Mouse (Mus musculus): ENCODE data around the gene Pdcd6ip.
"Not testable (repeated sequence)": the region's sequence is repeated elsewhere in the genome, so short reads cannot be mapped to it uniquely, and the experiment has no call there.

Pdcd6ip gene

GRCm38 (mm10) chr9:113687461-113687860 is 20.6 kb downstream of the Pdcd6ip start:
- no peak for DNase-seq

GRCm38 (mm10) chr9:113673721-113674120 is 34.3 kb downstream of the Pdcd6ip start:
- DNase-seq: no peak

- DNase-seq: no peak
Observed at GRCm38 (mm10) chr9:113672352-113672751, 35.7 kb downstream of the Pdcd6ip start.

DNA sequence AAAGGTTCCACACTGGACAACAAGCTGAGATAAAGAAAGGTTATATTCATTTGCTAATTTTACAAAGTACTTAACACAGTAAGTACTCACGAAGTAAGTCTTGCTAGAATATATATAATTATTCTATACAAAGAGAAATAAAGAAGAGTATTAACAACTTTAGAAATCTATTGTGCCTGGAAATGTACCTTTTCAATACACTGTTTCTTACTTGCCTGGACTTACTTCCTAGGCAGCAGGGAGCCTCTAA is 37.3 kb downstream of the Pdcd6ip start:
- DNase-seq: no peak

GRCm38 (mm10) chr9:113670105-113670856 is 37.8 kb downstream of the Pdcd6ip start:
- no peak for DNase-seq

GRCm38 (mm10) chr9:113663476-113663875 is 44.6 kb downstream of the Pdcd6ip start:
- DNase-seq: no peak

- DNase-seq: no peak
Observed at GRCm38 (mm10) chr9:113657837-113658236, 50.2 kb downstream of the Pdcd6ip start.

DNA sequence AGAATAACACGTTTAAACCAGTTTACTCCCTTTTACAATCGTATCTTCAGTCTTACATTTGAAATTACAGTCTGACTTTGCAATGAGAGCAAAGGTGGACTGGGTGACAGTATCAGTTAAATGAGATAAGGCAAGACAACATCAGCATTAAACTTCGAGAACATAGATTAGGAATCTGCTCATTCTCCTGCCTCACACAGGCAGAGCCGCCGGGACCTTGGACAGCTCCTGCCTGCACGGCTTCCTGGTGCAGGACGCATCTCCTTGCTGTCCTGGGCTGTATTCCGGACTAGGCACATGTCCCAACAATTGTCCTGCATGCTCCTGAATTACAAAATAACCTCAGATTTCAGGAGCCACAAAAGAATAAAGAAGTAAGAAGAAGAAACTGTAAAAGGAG is 54.5 kb downstream of the Pdcd6ip start:
- DNase-seq: no peak

DNA sequence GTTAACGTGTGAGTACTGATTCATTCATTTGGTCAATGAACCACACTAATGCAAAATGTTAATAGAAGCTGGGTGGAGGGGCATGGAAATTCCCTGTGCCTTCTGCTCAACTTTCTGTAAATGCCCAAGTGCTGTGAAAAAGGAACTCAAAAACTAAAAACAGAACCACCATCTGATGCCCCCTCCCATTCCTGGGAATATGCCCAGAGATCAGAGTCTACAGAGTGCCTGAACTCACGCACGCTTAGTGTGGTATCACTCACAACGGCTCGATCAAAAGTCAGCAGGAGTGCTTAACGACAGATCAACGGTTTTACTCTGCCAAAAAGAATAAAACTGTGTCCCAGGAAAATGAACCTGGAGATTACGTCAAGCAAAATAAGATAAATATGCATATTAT is 57.3 kb downstream of the Pdcd6ip start:
- DNase-seq: no peak

DNA sequence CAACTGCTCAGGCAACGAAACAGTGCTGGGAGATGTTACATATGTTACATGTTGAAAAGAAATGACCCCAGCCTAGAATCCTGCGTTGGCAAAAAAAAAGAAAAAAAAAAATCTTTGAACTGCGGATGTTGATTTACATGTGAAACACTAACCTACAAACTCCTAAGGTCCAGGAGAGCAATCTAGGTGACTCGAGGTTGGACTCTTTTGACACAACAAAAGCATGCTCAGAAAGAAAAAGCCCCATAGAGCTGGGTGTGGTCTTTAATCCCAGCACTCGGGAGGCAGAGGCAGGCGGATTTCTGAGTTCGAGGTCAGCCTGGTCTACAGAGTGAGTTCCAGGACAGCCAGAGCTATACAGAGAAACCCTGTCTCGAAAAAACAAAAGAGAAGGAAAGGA is 58.8 kb downstream of the Pdcd6ip start:
- not testable (repeated sequence) for DNase-seq

DNA sequence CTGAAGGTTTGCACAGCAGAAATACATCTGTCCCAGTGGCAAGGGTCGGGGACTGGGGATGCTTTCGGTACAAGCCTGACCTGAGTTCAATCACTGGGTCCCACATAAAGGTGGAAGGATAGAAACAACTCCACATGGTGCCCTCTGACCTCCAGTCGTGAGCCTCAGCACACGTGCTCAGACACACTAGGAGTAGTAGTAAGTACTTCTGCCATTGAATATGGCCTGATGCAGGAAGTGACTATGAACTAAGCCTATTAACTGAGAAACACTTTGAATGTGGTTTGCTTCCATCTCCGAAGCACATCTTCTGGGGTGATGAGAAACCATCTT is 62.3 kb downstream of the Pdcd6ip start:
- DNase-seq: no peak

GRCm38 (mm10) chr9:113645153-113645836 is 62.8 kb downstream of the Pdcd6ip start:
- DNase-seq: peak; percentile 71 to 81

DNA sequence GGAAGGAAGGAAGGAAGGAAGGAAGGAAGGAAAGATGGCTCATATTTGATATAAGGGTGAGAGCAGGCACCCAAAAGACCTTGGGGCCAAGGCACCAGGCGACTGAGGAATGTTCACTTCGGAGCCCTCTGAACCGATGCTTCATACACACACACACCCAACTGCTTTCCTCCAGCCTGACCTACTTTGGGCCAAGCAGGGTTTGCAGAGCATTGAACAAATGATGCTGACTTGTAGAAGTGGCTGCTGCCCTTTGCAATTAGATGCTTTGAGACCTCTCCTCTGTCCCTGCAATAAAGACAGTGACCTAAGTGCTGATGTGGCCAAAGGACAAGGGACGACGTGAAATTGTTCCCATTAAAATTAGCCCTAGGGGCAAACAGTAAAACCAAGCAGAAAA is 63.4 kb downstream of the Pdcd6ip start:
- peak in 1 of 2 experiments; percentile 28 for DNase-seq

- peak; percentile 64 to 75 for DNase-seq
Observed at GRCm38 (mm10) chr9:113644076-113644475, 64.0 kb downstream of the Pdcd6ip start.

DNA sequence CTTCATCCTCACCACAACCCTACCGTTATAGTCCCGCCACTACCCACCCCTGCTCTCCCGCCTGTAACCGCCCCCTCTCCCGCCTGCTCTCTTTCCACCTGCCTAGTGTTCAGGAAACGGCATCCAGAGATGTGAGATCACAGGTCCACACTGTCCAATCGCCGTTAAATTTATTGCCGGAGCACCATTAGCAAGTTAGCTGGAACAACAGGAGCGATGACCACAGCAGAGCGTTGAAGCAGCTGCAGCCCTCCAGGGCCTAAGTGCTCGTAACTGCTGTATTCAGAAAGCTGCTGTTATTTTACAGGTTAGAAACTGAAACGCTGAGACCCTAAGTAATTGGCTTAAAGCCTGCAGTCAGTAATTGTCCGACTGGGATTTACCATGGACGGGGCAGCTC is 64.4 kb downstream of the Pdcd6ip start:
- no peak for DNase-seq

GRCm38 (mm10) chr9:113634986-113635385 is 73.1 kb downstream of the Pdcd6ip start:
- no peak for DNase-seq

DNA sequence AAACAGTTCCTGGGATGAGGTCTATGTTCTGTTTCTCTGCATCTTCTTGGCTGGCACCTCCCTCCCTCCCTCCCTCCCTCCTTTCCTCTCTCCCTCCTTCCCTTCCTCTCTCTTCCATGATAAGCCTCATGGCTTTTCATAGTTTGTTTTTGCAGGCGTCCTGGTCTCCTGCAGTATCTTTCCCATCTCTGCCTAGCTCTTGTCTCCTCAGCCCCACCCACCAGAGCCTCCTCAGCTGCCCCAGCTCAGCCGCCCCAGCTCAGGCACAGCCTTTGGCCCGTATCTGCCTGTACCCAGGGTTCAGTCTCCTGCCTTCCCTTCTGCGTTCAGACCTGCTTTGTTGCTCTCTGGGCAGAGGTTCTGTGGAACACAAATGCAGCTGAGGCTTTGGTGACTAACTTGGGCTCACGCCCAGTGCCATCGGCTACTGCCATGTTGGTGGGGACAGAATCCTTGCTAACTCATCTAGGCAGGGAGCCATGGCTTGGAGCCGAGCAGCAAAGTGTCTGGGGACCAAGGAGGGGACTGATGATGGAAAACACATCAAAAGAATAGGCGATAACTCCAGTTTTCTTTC is 74.8 kb downstream of the Pdcd6ip start:
- DNase-seq: no peak

DNA sequence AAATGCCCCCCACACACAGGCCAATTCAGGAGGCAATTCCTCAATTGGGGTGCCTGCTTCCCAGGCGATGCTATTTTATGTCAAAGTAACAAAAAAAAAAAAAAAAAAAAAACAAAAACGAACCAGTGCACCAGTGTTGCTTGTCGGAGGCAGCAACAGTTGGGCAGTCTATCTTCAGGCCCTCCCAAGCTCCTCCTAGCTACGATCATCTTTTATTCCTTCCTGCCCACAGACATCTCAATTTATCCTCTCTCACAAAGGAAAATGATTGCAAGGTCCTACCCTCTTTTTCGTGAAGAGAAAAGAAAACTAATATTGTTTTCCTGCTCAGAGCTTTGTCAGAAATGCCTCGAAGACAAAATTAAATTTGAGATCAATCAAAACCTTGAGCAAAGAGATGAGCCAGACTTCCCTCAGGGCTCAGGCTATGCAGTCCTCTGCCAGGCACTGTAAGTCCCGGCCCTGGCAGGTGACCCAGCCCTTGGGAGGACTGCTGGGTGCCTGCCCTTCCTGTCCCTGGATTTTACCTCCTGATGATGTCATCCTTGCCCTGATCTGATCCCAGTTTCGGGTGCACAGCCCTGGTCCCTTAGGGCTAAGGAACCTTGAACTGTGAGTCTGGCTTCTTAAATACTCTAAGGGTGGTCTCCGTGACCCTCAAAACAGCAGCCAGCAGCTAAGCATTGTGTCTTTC is 75.6 kb downstream of the Pdcd6ip start:
- DNase-seq: peak in 1 of 2 experiments; percentile 18

DNA sequence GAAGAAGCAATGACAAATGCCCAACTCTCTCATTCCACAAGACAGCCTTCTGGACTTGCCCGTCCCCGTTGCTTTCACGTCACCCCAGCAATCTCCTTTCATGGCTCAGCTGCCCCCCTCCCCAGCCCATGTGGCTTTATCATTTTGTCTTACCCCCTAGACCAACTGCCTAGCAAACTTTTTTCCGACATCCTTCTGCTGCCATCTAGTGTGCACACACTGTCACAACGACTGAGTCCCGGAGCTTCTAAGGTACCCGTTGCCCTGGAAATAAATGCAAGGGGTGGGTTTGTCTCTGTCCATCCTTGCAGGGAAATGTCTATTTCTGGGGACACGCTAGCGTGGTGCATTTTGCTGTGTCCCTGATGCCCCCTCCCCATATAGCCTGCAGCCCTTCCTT is 78.4 kb downstream of the Pdcd6ip start:
- peak; percentile 51 to 61 for DNase-seq

DNA sequence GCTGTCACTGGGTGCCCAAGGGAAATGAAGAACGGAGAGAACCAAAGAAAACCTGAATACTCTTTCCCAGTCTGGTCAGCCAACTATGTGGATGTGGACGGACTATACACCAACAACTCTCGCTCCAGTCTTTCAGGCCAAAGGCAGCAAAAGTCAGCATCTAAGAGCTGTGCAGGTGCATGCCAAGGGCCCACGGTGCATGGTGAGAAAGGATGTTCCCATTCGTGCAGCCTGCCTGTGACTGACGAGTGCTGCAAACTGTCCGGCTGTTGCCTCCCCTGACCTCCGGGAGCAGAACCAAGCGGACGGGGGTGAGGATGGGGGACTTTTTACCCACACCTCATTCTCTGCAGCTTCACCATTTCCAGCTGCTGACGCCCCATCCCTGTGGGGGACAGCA is 78.9 kb downstream of the Pdcd6ip start:
- DNase-seq: no peak

DNA sequence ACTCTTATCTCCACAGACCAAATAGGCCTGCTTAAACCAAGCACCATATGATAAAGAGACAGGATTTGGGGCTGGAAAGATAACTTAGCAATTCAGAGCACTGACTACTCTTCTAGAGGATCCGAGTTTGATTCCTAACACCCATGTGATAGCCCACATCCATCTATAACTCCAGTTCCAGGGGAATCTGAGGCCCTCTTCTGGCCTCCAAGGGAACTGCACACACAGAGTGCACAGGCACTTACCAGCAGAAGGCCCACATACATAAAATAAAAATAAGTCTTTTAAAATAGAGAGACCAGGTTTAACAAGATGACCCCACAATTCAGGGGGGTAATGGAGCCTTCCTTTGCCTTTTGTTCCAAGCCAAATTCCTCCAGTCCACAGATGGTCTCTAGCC is 79.3 kb downstream of the Pdcd6ip start:
- no peak for DNase-seq

GRCm38 (mm10) chr9:113626730-113627129 is 81.3 kb downstream of the Pdcd6ip start:
- no peak for DNase-seq

DNA sequence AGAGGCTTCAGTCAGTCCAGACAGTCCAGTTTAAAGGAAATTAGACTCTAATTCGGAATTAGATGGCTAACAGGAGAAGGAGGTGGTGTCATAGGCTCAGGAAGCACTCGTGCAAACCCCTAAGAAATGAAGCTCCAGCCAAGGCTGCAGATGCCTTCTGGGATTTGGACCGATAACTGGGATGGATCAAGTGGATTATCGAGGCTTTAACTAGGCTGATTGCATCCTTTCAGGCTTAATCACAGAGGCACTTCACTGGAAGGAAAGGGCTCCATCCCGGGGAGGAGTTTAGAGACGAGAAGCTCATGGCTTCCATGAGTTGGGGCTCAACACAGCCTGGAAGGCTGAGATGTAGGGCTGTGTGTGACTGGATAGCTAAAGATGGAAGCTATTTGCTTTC is 84.0 kb downstream of the Pdcd6ip start:
- DNase-seq: no peak

GRCm38 (mm10) chr9:113617081-113617480 is 91.0 kb downstream of the Pdcd6ip start:
- no peak for DNase-seq

Measured in cerebellum, adult 18-20 months (tissue).